Mouse (Mus musculus) lung, adult 2 months (tissue): ENCODE data around the gene Itpk1.

ENCODE experiments used
- CTCF ChIP-seq: fragments of 200-500 bp; IDR thresholded peaks from 2 replicates; pipeline ENCODE4 v1.5.1; 2011; ENCODE audit warnings: mild to moderate bottlenecking, low read length, control low read depth; ENCODE audit not compliant: insufficient read depth
- POLR2A ChIP-seq: fragments of 200-500 bp; IDR thresholded peaks from 2 replicates; pipeline ENCODE4 v1.6.1; 2011; ENCODE audit warnings: low read depth, mild to moderate bottlenecking, control low read depth, low read length, borderline replicate concordance; ENCODE audit errors: extremely low read depth

- no peak for TF ChIP-seq POLR2A
- TF ChIP-seq CTCF: no peak
Observed at GRCm38 (mm10) chr12:102550529-102550928, 154.2 kb downstream of the Itpk1 start.
